Mouse (Mus musculus) stomach, adult 2 months (tissue): ENCODE results near the gene Vmn2r81. TPM values are rescaled to one million over a fixed set of nuclear protein-coding genes. Genes with fewer than 3 reads are reported as not detected.

Experiments used
- polyA plus RNA-seq: library from polyadenylated mRNA; depleted of rRNA; stranded (reverse); fragments of >200 nt; gene quantifications from 2 replicates; pipeline ENCODE4 v1.2.3, GENCODE M21; 2012; rRNA removed

Vmn2r81 gene
- polyA plus RNA-seq = not detected in 2 replicates

DNA sequence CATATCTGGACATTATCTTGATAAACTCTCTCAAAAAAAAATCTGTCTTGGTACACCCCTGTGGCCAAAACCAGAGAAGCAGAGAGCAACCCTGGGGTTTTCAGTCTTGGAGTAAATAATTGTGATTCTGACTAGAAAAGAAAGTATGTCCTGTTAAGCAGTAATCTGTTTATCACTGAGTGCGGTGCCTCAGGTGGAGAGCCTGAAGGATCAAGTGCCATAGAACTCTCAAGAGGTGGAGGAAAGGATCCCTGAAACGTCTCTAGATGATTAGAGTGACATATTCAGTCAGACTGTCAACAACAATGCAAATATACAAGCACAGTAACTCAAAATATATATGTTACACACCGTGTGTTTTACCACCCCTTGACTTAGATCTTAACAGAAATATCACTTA, at the start of gene Vmn2r81:
TSS of gene Vmn2r81 (plus strand) at position 301 of the 400 bp plus-strand sequence.

Other genes starting within 250 kb of the Vmn2r81 start
- not detected in 2 replicates for gene Olfr1351, start 235.2 kb upstream of the Vmn2r81 start, polyA plus RNA-seq
- gene Olfr57, start 219.0 kb upstream of the Vmn2r81 start, polyA plus RNA-seq = not detected in 2 replicates
- 0.11 and 0.47 TPM in 2 replicates for gene 2610008E11Rik, start 150.1 kb upstream of the Vmn2r81 start, polyA plus RNA-seq
- not detected in 2 replicates for gene Vmn2r80, start 98.9 kb upstream of the Vmn2r81 start, polyA plus RNA-seq
- gene Vmn2r82, start 108.8 kb downstream of the Vmn2r81 start, polyA plus RNA-seq = not detected in 2 replicates
- gene Vmn2r83, start 221.0 kb downstream of the Vmn2r81 start, polyA plus RNA-seq = not detected in 2 replicates